Mouse (Mus musculus): Measurements from ENCODE around the gene Slc25a26.

- TF ChIP-seq CTCF (IDR thresholded peaks at IDR 0.05; ENCODE audit: extremely low read depth, insufficient read length, insufficient replicate concordance, low read depth, low read length) (no peak), POLR2A (IDR thresholded peaks at IDR 0.05; ENCODE audit: low read depth, low read length) (no peak)
Measured at GRCm38 (mm10) chr6:94553085-94553484, 53.0 kb downstream of the Slc25a26 start.

Data from small intestine, adult 2 months (tissue).